Mouse (Mus musculus): Measurements from ENCODE around the gene Stk10.

Gene Stk10

DNA sequence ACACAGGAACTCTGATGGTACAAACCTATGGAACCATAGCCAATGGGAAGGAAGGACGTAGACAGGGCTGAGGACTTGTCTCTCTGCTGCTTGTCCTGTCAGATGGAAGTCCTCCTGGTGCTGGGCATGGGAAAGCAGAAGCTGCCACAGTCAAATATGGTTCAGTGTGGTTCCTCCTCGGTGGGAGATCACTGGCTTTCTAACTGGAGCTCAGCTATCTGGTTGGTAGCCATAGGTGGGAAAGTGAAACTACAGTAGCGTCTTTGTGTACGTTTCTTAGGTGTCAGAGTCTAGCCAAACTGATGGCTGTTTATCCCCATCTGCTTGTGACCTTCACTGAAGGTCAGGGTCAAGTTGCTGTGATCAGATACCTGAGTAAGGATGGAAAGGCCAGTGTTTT, 138.4 kb downstream of the Stk10 start:
- in situ Hi-C loops (cut with MseI, MboI): no loop called here

Measured in mouse trophoblast stem cell (cell line).